Mouse (Mus musculus): ENCODE data around the gene Nucb2.

DNA sequence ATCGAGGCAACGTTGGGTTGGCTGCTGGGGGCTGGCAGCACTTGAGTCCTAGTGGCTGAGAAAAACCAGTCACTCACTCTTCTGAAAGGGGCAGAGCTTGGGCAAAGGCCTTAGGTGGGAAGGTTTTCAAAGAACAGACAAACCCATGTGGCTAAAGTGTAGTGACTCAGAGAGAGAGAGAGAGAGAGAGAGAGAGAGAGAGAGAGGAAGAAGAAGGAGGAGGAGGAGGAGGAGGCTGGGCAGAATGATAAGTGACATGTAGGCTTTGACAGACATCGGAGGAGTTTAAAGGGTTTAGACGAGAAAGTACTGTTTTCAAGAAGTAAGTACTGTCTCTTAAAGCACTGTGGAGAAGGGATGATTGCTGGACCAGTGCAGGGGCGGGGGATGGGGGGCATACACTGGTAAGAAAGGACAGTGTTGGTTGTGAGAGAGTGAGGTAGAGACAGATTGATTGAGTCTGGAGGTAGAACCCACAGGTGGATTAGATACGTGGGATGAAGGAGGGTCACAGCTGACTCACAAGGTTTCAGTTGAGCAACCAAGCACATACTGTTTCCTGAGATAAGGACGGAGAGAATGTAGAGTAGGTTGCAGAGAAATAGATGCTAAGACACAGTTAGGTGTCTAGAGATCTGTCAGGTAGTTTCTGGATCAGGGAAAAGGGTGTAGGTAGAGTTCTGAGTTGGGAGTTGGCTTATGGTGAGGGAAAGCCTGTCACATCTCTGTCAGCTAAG is 10.7 kb upstream of the Nucb2 start:
- TF ChIP-seq CTCF (conservative IDR thresholded peaks at IDR 0.05 in 1 of 2, IDR thresholded peaks at IDR 0.05 in 1 of 2; ENCODE audit: low read depth in 2 of 2, low read length in 2 of 2), result no peak
- TF ChIP-seq ZKSCAN1 (IDR thresholded peaks at IDR 0.05; ENCODE audit: borderline replicate concordance, low read depth, low read length), result no peak
- no peak for TF ChIP-seq POLR2AphosphoS2 (IDR thresholded peaks at IDR 0.05; ENCODE audit: low read depth, low read length)
- TF ChIP-seq MAX (IDR thresholded peaks at IDR 0.05; ENCODE audit: low read length), result no peak
- TF ChIP-seq EP300 (IDR thresholded peaks at IDR 0.05; ENCODE audit: low read length), result no peak
- no peak for TF ChIP-seq USF2 (conservative IDR thresholded peaks at IDR 0.05; ENCODE audit: low read depth, low read length)

All from CH12.LX (cell line).